Mouse (Mus musculus): Measurements from ENCODE around the gene Gm49388.
"Not testable (repeated sequence)": the region's sequence is repeated elsewhere in the genome, so short reads cannot be mapped to it uniquely, and the experiment has no call there.

Gm49388 gene

GRCm38 (mm10) chr7:127768346-127768996 is 16.9 kb upstream of the Gm49388 start:
- no peak for DNase-seq (ENCODE audit: low spot score in 2 of 2)

GRCm38 (mm10) chr7:127768997-127769593 is 16.3 kb upstream of the Gm49388 start:
- peak; percentile 93 to 96 for DNase-seq (ENCODE audit: low spot score in 2 of 2)

DNA sequence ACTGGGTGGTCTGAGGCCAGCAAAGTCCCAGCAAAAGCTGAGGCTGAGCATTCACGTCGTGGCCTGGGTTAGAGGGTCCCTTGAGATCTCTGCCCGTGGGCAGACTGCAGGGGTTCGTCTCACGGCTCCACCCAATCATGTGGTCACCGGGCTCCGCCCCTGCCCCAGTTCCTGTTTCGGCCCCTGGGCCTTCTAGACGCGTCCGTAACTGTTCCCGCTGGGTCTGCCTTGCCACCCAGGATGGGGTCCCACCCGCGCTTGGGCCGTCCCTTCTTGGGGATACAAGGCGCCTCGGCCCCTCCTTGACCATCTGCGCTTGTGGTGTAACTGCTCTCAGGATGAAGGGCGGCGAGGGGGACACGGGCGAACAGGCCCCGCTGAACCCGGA is 15.8 kb upstream of the Gm49388 start, which contains the start of gene Orai3:
Gene Orai3 (plus strand): TSS at position 165 of the 388 bp plus-strand sequence.
- peak; percentile 52 to 57 for DNase-seq (ENCODE audit: low spot score in 2 of 2)

DNA sequence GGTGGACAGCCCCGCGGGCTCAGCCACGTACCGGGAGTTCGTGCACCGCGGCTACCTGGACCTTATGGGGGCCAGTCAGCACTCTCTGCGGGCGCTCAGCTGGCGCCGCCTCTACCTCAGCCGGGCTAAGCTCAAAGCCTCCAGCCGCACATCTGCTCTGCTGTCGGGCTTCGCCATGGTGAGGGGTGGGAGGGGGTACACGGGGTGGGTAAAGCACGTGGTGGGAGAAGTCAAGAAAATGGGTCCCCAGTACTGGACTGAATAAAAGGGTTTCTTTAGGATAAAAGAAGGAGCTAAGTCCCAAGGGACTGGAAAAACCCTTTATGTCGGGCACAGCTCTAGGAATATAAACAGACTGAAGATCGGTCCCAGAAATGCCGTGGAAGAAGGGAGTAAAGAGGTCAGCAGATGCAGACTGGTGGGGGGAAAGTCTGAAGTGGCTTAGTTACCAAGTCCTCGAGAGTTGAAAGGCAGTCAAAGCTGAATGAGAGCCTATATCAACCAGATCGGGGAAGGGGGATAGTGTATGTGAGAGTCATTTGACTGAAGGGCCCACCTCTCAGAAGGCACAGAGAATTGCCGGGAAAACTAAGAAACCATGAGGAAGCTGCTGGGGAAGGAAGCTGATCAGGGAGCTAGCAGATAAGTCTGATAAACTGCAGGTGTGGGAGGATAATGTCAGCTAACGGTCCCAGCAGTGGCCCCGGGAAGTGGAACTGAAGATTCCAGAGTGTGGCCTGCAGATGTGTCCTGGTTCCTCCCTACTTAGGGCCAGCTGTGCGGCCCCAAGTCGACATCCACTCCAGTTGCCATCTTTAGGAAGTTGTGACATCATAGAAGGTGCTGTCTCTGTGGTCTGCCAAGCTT is 15.1 kb upstream of the Gm49388 start:
- DNase-seq (ENCODE audit: low spot score in 2 of 2): no peak

- DNase-seq (ENCODE audit: low spot score in 2 of 2): no peak
These were observed 14.1 kb upstream of the Gm49388 start for GRCm38 (mm10) chr7:127771262-127771661.

- no peak for DNase-seq (ENCODE audit: low spot score in 2 of 2)
These were observed 13.3 kb upstream of the Gm49388 start for GRCm38 (mm10) chr7:127772080-127772479.

DNA sequence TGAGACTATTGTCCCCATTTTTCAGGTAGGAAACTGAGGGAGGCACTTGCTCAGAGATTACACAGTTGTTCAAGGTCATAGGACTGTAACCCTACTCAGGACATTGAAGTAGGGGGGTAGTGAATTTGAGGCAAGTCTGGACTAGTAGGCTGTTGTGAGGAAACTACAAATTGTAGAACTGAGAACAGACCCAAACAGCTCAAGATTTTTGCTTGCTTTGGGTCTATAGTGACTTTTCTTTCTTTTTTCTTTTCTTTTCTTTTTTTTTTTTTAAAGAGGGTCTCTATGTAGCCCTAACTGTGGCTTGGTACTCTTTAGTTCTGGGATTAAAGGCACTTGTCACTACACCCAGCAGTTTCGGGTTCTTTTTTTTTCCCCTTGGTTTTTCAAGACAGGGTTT is 12.9 kb upstream of the Gm49388 start:
- no peak for DNase-seq (ENCODE audit: low spot score in 2 of 2)

DNA sequence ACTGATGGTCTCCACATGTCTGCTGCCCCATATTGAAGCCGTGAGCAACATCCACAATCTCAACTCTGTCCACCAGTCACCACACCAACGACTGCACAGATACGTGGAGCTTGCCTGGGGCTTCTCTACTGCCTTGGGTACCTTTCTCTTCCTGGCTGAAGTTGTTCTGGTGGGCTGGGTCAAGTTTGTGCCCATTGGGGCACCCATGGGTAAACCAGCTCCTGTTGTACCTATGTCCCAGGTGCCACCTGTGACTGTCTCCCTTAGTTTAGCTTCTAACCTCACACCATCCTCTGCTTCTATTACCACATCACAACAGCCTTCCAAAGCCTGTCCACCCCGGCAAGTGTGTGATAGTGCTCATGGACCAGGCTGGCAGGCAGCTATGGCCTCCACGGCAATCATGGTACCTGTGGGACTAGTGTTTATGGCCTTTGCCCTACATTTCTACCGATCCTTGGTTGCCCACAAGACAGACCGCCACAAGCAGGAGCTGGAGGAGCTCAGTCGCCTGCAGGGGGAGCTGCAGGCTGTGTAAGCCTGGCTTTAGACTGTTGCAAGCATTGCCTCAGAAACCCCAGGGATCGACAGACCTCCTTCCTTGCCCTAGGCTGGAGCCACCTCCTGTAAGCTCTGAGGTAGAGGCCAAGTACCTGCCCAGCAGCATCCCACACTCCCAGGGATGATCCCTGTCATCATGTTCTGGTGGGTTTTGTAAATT is 11.6 kb upstream of the Gm49388 start:
- peak in 1 of 2 experiments; percentile 65 for DNase-seq (ENCODE audit: low spot score in 2 of 2)

DNA sequence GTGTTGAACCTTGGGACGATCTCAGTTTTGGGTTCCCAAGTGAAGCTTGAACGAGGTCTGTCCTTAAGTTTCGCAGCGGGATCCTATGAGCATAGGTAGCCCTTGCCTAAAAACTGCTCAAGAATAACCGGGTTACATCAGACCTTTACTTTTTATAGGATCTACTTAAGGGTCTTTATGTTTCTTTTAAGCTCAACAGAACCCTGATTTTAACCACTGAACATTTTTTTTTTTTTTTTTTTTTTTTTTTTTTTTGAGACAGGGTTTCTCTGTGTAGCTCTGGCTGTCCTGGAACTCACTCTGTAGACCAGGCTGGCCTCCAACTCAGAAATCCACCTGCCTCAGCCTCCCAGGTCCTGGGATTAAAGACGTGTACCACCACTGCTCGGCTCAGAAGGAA is 9.6 kb upstream of the Gm49388 start:
- not testable (repeated sequence) for DNase-seq (ENCODE audit: low spot score in 2 of 2)

DNA sequence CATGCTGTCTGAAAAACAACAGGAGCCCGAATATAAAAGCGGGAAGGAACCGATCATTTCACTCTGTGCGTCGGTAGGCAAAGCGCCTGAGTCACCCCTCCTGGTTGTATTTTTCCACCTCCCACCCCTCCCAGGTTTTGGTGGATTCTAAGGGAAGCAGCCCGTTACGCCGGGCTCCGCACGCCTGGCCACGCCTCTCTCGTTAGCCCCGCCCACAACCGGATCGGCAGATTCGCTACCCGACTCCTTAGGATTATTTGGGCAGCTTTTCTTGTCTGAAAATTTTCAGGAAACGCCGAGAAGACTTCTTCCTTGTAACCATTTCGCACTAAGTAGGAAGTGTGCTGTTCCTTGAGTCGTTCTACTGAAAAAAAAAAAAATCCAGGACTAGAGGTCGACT is 9.0 kb upstream of the Gm49388 start, which contains the start of gene Setd1a:
Gene Setd1a (plus strand): TSS at position 245 of the 400 bp plus-strand sequence.
- DNase-seq (ENCODE audit: low spot score in 2 of 2): peak; percentile 66 to 88

DNA sequence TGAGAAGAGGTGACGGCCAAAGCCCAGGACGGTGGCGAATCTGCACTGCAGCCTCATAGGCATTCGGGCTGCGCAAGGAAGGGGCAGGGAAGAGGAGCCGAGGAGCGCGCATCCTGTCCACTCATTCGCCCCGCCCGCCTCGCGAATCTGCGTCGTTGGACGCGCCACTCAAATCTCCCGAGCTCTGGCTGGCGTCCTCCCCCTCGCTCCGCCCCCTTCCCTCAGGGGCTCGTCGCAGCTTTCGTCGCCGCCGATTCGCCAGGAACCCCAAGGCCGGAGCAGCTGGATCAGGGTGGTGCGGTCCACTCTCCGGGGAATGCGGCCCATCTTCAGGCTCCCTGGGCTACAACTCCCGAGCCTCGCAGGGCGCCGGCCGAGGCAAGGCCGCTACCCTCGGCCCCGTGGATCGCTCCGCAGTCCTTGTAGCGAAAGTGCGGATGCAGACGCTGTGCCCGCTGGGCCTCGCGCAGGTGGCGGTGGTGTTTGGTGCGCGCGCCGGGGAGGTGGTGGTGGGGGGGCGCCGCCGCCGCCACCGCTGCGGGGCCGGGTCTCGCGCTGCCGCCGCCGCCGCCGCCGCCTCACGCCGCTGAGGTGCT is 8.4 kb upstream of the Gm49388 start:
- peak; percentile 91 to 96 for DNase-seq (ENCODE audit: low spot score in 2 of 2)

- DNase-seq (ENCODE audit: low spot score in 2 of 2): peak in 1 of 2 experiments; percentile 65
These were observed 7.7 kb upstream of the Gm49388 start for GRCm38 (mm10) chr7:127777474-127778266.

GRCm38 (mm10) chr7:127778350-127778749 is 7.1 kb upstream of the Gm49388 start:
- no peak for DNase-seq (ENCODE audit: low spot score in 2 of 2)

DNA sequence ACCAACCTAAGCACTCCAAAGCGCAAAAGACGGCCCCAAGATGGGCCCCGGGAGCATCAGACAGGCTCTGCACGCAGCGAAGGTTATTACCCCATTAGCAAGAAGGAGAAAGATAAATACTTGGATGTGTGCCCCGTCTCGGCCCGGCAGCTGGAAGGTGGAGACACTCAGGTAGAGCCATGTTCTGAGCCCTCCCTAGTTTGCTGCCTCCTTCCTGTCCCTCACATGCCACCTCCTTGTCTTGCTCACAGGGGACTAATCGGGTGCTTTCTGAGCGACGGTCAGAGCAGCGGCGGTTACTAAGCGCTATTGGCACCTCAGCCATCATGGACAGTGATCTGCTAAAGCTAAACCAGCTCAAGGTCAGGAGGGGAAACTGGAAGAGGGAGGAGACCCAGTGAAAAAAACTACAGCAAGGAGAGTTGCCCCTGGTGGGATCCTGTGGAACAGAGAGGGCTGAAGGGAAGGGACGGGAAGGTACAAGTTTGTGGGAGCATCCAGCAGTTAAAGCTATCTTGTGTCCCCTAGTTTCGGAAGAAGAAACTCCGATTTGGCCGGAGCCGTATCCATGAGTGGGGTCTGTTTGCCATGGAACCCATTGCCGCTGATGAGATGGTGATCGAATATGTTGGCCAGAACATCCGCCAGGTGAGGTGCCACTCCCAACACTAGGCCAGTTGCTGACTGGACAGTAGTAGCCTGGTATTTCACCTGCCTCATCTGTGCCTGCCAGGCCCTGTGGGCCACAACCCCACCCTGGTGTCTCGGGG is 11.9 kb downstream of the Gm49388 start:
- DNase-seq (ENCODE audit: low spot score in 2 of 2): no peak

DNA sequence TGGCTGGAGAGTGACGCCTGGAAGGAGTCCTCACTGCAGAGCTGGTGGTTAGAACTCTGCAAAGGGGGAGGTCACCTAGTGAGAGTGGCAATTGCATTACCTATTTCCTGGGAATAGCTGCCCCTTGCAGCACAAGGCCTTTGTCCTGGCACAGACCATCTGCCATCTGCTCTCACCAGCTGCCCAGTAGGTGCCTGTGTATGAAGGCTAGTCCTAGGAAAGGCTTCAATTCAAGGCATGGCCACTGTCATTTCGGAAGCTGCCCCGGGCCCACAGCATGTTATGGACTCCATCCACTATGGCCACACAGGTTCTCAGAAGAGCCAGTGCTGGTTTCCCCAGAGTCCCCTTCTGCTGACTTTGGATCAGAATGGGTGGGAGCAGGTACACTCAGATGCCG is 13.2 kb downstream of the Gm49388 start:
- peak in 1 of 2 experiments; percentile 33 for DNase-seq (ENCODE audit: low spot score in 2 of 2)

- DNase-seq (ENCODE audit: low spot score in 2 of 2): no peak
These were observed 13.8 kb downstream of the Gm49388 start for GRCm38 (mm10) chr7:127799211-127799610.

GRCm38 (mm10) chr7:127799738-127800137 is 14.3 kb downstream of the Gm49388 start:
- no peak for DNase-seq (ENCODE audit: low spot score in 2 of 2)

DNA sequence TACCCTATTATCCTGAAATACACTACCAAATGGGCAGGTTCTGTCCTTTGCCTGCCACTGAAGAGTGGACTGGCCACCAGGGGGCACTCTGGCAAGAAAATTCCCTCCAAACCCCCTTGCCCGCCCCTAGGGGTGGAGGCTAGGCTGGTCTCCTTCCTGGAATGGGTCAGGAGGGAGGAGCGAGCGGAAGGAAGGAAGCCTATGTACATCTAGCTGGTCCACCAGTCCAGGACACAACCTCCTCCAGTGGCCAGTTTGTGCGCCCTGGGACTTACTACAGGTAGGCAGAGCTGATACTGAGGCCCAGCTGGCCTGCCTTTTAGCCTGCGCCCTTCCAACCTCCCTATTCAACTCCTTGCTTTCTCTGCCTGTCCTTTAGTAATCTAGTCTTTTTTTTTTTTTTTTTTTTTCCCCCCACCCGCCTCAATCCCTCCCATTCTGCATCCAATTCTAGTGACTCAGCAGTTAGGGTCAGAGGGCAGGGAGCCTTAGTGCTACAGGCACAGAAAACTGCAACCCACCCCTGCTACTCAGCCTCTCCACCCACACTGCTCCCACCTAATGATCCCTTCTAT is 15.1 kb downstream of the Gm49388 start, which contains the start of gene Hsd3b7:
Gene Hsd3b7 (plus strand): TSS at position 170 of the 575 bp plus-strand sequence.
- peak; percentile 81 to 91 for DNase-seq (ENCODE audit: low spot score in 2 of 2)

- no peak for DNase-seq (ENCODE audit: low spot score in 2 of 2)
These were observed 15.7 kb downstream of the Gm49388 start for GRCm38 (mm10) chr7:127801010-127801621.
